Mouse (Mus musculus) layer of hippocampus, adult 8-10 months (tissue): ENCODE results near the gene Ltbr. TPM values are rescaled to one million over a fixed set of nuclear protein-coding genes. Genes with fewer than 3 reads are reported as not detected.

Experiments used
- DNase-seq, 2 experiments: peaks; one replicate each; pipeline ENCODE4 v3.0.0; 2022; ENCODE audit warnings: low spot score in 2 of 2
- total RNA-seq, 4 experiments: library from RNA; stranded (reverse); gene quantifications; 2 replicates each; pipeline ENCODE4 v1.2.4; 2022

The Ltbr gene
- total RNA-seq, 4 experiments from 2014 or later = 8.1 to 16.8 (median 11.5) TPM

DNA sequence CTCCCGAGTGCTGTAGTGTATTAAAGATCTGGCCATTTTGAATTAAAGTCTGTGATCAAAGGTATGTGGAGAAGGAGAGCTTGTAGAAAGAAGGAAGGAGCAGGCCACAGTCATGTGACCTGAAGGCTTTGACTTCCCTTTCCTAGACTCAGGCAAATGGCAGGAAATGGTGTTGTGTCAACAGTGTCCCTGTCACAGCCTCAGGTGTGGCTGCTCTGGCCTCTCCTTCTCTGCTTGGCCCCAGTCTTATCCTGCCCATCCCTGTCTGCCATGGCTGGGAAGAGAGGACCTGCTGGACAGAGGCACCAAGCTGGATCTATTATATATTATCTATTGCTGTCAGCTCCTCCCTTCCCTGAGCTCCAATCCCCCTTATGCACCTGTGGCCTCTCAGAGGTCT, 31.9 kb upstream of the Ltbr start:
- no peak for DNase-seq

- DNase-seq = no peak
Observed at GRCm38 (mm10) chr6:125344866-125345265, 31.2 kb upstream of the Ltbr start.

DNA sequence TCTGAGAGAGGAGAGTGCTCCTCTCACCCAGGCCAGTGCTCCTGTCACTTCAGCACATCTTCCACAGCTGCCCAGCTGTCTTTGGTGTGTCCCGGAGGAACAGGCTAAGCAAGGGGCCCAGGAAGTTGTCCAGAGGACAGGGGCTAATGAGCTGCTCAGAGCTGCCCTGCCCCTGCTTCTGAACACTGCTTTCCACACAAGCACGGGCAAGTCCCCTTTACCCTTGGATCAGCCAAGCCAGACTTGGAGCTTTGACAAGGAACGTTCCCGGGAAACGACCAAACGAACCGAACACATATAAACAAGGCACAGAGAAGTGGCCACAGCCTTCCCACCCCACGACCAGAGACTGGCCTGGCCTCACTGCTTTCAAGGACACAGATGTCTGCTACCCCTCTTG, 30.4 kb upstream of the Ltbr start:
- DNase-seq = no peak

- DNase-seq = no peak
Observed at GRCm38 (mm10) chr6:125342198-125342597, 28.5 kb upstream of the Ltbr start.

- DNase-seq = no peak
Observed at GRCm38 (mm10) chr6:125340244-125340643, 26.6 kb upstream of the Ltbr start.

DNA sequence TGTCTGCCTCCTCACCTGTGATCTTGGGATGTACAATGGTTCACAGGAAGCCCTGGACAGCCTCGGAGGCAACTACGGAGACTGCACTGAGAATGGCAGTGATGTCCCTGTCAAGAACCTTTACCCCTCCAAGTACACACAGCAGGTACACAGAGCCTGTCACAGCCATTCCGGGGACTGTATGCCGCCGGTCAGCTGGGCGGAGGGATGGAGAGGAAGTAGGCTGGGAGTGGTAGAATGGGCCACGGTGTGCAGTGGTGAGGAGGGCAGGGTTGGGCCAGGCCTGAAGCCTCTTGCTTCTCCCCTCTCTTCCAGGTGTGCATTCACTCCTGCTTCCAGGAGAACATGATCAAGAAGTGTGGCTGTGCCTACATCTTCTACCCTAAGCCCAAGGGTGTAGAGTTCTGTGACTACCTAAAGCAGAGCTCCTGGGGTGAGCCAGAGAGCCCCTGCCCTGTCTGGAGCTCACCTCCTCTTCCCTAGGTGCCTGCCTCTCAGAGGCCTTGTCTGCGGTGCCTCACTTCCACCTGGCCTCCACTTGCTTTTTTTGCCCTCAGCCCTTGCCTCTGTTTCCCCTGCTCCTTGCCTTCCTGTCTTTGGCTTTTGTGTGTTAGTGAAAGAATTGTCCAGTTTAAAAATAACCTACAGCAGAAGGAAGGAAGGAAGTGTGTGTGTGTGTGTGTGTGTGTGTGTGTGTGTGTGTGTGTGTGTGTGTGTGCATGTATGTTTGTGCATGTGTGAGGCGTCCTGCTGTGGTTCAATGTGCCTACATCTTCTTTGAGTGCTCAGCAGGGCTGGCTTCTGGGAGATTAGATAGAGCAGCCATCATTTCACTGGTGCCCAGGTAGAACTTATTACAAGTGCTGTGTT, 25.3 kb upstream of the Ltbr start:
- DNase-seq = no peak

DNA sequence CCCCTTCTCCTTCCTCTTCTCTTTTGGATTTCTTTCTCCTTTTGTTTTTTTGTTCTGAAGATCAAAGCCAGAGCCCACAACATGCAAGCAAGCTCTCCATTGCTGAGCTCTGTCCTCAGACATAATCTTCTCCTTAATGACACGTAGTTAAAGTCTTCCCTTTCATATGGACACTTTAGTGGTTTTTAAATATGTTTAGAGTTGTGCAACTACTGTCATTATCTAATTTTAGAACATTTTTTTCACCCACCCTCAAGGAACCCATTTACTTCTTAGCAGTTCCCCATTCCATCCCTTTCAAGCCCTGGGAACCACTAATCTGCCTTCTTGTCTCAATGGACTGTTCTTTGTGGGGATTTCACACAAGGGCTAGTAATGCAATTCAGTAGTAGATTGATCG, 20.7 kb upstream of the Ltbr start:
- no peak for DNase-seq

DNA sequence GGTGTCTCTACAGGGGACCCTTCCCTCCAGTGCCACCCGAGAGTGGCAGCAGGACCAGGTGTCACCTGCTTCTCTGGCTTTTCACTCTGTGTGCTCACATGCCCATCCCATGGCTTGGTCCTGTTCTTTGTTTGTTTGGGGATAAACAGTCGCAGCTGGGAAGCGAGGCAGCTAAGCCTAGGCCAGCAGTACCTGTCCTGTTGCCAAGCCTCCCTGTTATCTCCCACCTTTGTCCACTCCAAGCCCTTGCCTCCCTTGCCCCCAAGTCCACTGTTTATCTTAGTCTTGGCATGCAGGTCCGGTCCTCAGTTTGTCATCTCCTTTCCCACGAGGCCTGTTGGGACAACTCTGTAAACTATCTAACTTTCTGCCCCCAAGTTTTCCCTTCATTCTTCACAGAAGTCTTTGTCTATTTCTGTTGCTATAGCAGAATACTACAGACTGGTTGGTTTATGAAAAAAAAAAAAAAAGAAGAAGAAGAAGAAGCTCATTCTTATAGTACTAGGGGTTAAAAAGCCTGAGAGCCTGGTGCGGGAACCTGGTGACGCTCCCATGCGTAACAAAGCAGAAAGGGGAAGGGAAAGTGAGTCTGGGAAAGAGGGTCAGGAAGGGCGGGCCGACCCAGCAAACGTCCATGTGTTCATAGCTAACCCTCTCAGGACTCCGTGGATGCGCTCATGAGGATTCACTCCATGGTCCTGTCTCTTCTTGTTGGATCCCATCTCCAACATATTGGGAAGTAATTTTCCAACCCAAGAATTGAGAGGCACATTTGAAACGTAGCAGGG, 19.6 kb upstream of the Ltbr start:
- DNase-seq = no peak

DNA sequence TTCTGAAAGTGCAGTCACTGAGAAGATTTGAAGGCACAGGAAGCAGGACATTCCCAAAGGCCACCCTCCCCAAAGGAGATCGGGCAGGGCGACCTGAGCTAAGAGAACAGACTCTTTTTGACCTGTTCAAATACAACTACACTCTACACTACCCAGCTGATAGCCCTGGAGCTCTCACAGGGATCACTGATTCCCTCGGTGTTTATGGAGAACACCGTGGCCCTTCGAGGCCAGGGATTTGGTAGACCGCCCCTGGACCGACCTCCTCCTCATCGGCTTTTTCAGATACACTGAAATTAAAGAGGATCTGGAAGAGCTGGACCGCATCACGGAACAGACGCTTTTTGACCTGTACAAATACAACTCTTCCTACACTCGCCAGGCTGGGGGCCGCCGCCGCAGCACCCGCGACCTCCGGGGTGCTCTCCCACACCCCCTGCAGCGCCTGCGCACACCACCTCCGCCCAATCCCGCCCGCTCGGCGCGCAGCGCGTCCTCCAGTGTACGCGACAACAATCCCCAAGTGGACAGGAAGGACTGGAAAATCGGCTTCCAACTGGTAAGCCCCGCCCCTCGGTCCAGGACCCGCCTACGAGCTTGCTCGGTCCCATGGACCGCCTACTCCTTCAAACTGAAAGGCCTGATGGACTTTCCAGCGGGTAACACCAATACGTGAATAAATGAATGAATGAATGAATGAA, 17.1 kb upstream of the Ltbr start:
- peak; percentile 53 to 60 for DNase-seq

- DNase-seq = no peak
Observed at GRCm38 (mm10) chr6:125328243-125328642, 14.6 kb upstream of the Ltbr start.

GRCm38 (mm10) chr6:125325337-125325736, 11.7 kb upstream of the Ltbr start:
- DNase-seq = no peak

DNA sequence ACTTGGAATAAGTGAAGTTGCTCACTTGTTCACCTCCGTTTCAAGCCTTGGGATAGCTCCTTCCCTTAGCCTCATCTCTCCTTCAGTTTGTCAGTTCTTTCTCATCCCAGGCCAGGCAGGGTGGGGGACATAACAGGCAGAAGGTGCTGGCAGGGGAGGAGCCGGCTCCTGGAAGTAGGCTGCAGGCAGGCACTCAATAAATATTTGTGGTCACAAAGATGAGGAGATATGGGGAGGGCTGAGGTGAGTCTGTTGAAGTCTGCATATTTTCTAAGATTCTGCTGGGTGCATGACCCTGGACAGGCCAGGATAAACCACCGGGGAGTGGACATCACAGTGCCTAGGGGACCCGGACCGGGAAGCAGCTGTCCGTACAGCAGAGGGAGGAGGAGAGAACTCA, 9.9 kb upstream of the Ltbr start:
- no peak for DNase-seq

- no peak for DNase-seq
Observed at GRCm38 (mm10) chr6:125322794-125323193, 9.1 kb upstream of the Ltbr start.

GRCm38 (mm10) chr6:125321114-125321855, 7.6 kb upstream of the Ltbr start:
- DNase-seq = no peak

GRCm38 (mm10) chr6:125320323-125320722, 6.6 kb upstream of the Ltbr start, which contains the start of gene Scnn1a:
Gene Scnn1a, plus strand, starts transcription at chr6:125320659.
- DNase-seq = no peak

DNA sequence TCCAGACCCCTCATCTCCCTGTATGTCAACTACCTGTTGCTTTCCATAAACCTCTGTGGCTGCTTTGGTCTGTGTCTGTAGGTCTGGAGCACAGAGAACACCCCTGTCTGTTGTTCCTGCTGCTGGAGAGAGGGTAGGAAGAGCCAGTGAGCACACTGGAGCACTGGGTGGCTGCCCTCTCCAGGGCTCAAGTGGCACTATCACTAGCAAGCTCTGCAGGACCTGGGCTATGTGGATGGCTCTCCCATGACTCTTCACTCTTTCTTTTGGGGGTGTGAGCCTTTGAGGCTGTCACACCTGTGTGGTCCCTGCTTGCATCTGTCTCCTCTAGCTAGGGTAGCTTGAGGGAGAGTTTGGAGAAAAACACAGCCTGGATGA, 6.2 kb upstream of the Ltbr start:
- DNase-seq = no peak

- DNase-seq = no peak
Observed at GRCm38 (mm10) chr6:125318981-125319918, 5.6 kb upstream of the Ltbr start.

DNA sequence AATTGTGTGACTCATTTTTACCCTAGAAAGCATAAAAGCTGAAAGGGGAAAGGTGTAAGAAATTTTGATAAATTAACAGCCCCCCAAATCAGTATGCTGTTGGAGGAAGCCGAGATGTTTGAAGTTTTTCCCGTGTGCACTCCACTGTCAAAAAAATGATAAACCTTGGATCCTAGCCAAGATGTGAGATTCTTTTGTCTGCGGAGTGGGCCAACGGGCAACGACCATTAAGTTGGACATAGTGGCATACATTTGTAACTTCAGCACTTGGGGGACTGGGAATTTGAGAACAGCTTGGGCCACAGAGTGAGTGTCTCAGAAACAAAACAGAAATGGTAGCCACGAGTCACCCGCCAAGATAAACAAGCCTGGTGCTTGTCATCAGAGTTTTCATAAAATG, 3.4 kb upstream of the Ltbr start:
- DNase-seq = no peak

- DNase-seq = no peak
Observed at GRCm38 (mm10) chr6:125314746-125315145, 1.1 kb upstream of the Ltbr start.

GRCm38 (mm10) chr6:125314231-125314563, 512 bp upstream of the Ltbr start:
- no peak for DNase-seq
